Mouse (Mus musculus): ENCODE data around the gene Kcnb1. TPM values are rescaled to one million over a fixed set of nuclear protein-coding genes. Genes with fewer than 3 reads are reported as not detected.

The Kcnb1 gene
- polyA plus RNA-seq, 1 experiment from 2014 or later: 0.96 TPM

DNA sequence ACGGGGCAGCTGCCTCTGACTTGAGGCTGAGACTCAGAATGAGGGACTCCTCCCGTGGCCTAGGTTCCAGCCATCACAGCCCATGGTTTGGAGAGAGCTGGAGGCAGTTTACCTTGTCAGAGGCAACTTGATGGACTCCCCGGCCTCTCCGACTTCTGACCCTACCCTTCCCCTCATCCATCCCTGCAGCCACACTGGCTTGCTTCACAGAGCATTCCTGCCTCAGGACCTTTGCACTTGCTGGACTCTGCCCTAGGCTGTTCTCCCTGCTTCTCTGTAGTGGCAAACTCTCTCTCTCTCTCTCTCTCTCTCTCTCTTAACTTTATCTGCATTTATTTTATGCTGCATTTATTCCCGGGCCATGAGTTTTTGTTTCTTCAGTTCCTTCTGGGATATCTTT, 103.1 kb downstream of the Kcnb1 start:
- no peaks in the 10 kb centered on the region for H3K9me3 ChIP-seq (ENCODE audit: control insufficient read depth, low read length)
- H3K27ac ChIP-seq (ENCODE audit: low read depth, low read length): no peak overlapping the region
- no peak overlapping the region for H3K4me3 ChIP-seq (ENCODE audit: low read depth, low read length)
- peaks cover under 1% of the 10 kb centered on the region for H3K4me1 ChIP-seq (ENCODE audit: control insufficient read depth, insufficient read depth, low read length)
- no peaks in the 10 kb centered on the region for H3K36me3 ChIP-seq (ENCODE audit: control insufficient read depth, insufficient read depth, low read length)
- H3K4me2 ChIP-seq: no peak overlapping the region
- 95% methylated on average over 5 of the region's 5 CpGs for WGBS
- peak; percentile 54 for DNase-seq (ENCODE audit: low spot score, missing footprints)
- H3K27me3 ChIP-seq (ENCODE audit: control insufficient read depth, insufficient read depth, low read length): no peaks in the 10 kb centered on the region
- H3K9ac ChIP-seq (ENCODE audit: low read length): no peak overlapping the region
- ATAC-seq (ENCODE audit: low FRiP score): no peak

DNA sequence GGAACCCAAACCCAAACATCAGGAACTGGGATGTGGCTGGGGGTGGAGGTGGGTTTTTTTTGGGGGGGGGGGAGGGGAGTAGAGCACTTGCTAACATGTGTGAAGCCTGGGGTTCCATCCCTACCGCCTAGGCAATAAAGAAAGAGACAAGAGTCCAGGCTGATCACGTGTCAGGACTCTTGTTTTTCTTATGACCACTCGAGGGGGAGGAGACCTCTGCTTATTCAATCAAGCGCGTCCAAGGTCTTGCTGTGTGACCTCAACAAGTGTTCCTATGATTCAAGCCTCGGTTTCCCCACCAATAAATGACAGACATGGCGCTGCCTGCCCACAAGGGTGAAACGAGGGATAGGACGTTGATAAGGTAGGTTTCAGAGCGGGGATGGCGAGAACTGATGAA, 103.9 kb downstream of the Kcnb1 start:
- H3K9me3 ChIP-seq (ENCODE audit: control insufficient read depth, low read length): no peaks in the 10 kb centered on the region
- 76% methylated on average over 11 of the region's 11 CpGs for WGBS

DNA sequence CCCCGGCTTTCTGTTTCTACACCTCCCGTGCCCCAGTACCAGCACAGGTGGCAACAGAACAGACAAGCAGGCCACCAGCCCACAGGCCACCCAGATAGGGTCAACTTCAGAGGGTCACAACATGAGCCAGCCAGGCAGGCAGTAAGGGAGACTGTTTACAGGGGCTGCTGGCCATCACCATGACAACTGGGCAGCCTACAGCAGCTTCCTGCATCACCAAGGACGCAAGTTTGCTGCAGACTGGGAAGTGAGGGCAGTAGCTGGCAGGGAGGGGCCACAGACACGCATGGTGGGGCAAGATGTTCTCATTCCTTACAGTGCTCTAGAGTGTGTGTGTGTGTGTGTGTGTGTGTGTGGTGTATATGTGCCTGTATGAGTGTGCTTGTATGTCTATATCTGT, 108.3 kb downstream of the Kcnb1 start:
- H3K36me3 ChIP-seq (ENCODE audit: control insufficient read depth, insufficient read depth, low read length): no peaks in the 10 kb centered on the region
- ATAC-seq (ENCODE audit: low FRiP score) (peak; percentile 44; the same call in 1 of the 2 replicates), DNase-seq (ENCODE audit: low spot score, missing footprints) (peak; percentile 87)
- no peak overlapping the region for H3K4me3 ChIP-seq (ENCODE audit: low read depth, low read length)
- no peaks in the 10 kb centered on the region for H3K9me3 ChIP-seq (ENCODE audit: control insufficient read depth, low read length)
- H3K9ac ChIP-seq (ENCODE audit: low read length): no peak overlapping the region
- H3K4me2 ChIP-seq: no peak overlapping the region
- 33% methylated on average over 4 of the region's 4 CpGs for WGBS
- no peaks in the 10 kb centered on the region for H3K27me3 ChIP-seq (ENCODE audit: control insufficient read depth, insufficient read depth, low read length)
- H3K27ac ChIP-seq (ENCODE audit: low read depth, low read length): no peak overlapping the region
- peaks cover 12% of the 10 kb centered on the region for H3K4me1 ChIP-seq (ENCODE audit: control insufficient read depth, insufficient read depth, low read length)

More for the DNA sequence above, 103.9 kb downstream of the Kcnb1 start:
- no peaks in the 10 kb centered on the region for H3K27me3 ChIP-seq (ENCODE audit: control insufficient read depth, insufficient read depth, low read length)
- ATAC-seq (ENCODE audit: low FRiP score) (no peak), DNase-seq (ENCODE audit: low spot score, missing footprints) (peak; percentile 21)
- no peak overlapping the region for H3K4me3 ChIP-seq (ENCODE audit: low read depth, low read length)
- no peak overlapping the region for H3K9ac ChIP-seq (ENCODE audit: low read length)
- no peak overlapping the region for H3K4me2 ChIP-seq
- no peaks in the 10 kb centered on the region for H3K36me3 ChIP-seq (ENCODE audit: control insufficient read depth, insufficient read depth, low read length)
- peaks cover 4% of the 10 kb centered on the region for H3K4me1 ChIP-seq (ENCODE audit: control insufficient read depth, insufficient read depth, low read length)
- H3K27ac ChIP-seq (ENCODE audit: low read depth, low read length): no peak overlapping the region

DNA sequence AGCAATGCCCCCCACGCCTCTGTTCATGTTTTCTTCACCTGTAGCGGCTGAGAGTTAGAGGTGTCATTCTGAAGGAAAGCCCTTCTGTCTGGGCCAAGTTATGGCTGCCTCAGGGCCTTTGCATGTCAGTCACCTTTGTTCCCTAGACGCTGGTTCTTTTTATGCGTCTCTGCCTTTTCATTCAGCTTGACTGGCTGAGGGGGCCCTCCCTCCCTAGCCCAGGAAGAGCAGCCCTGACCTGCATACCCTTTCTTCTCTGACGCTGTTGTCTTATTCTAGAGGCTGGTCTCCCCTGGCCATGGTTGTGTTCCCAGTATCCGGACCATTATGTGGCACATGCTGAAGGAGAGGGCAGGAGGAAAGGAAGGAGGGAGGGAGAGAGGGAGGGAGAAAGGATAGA, 108.8 kb downstream of the Kcnb1 start:
- no peaks in the 10 kb centered on the region for H3K27me3 ChIP-seq (ENCODE audit: control insufficient read depth, insufficient read depth, low read length)
- ATAC-seq (ENCODE audit: low FRiP score) (no peak), DNase-seq (ENCODE audit: low spot score, missing footprints) (no peak)
- no peak overlapping the region for H3K4me2 ChIP-seq
- 53% methylated on average over 6 of the region's 6 CpGs for WGBS
- H3K4me3 ChIP-seq (ENCODE audit: low read depth, low read length): no peak overlapping the region
- H3K27ac ChIP-seq (ENCODE audit: low read depth, low read length): no peak overlapping the region
- peaks cover 12% of the 10 kb centered on the region for H3K4me1 ChIP-seq (ENCODE audit: control insufficient read depth, insufficient read depth, low read length)
- no peaks in the 10 kb centered on the region for H3K36me3 ChIP-seq (ENCODE audit: control insufficient read depth, insufficient read depth, low read length)
- H3K9me3 ChIP-seq (ENCODE audit: control insufficient read depth, low read length): no peaks in the 10 kb centered on the region
- H3K9ac ChIP-seq (ENCODE audit: low read length): no peak overlapping the region

DNA sequence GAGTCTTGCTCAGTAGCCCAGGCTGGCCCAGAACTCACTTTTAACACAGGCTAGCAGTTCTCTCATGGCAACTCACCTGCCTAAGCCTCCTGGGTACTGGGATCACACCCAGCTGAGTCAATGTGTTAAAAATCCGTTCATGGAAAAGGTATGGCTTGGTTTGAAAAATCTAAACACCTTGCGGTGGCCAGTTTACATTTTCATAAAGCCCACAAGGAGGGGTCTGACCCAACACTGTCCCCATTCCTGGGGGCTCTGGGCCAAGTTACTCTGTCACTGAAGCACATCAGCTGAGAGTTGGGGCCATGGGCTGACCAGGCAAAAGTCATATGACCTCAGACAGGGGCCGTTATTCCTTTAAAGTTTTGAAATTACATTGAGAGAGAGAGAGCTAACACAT, 109.6 kb downstream of the Kcnb1 start:
- DNase-seq (ENCODE audit: low spot score, missing footprints) (no peak), ATAC-seq (ENCODE audit: low FRiP score) (no peak)
- H3K9me3 ChIP-seq (ENCODE audit: control insufficient read depth, low read length): no peaks in the 10 kb centered on the region
- H3K9ac ChIP-seq (ENCODE audit: low read length): no peak overlapping the region
- no peaks in the 10 kb centered on the region for H3K27me3 ChIP-seq (ENCODE audit: control insufficient read depth, insufficient read depth, low read length)
- no peak overlapping the region for H3K4me3 ChIP-seq (ENCODE audit: low read depth, low read length)
- H3K27ac ChIP-seq (ENCODE audit: low read depth, low read length): no peak overlapping the region
- H3K4me1 ChIP-seq (ENCODE audit: control insufficient read depth, insufficient read depth, low read length): peaks cover 12% of the 10 kb centered on the region
- WGBS: 83% methylated on average over 3 of the region's 3 CpGs
- no peaks in the 10 kb centered on the region for H3K36me3 ChIP-seq (ENCODE audit: control insufficient read depth, insufficient read depth, low read length)
- no peak overlapping the region for H3K4me2 ChIP-seq

DNA sequence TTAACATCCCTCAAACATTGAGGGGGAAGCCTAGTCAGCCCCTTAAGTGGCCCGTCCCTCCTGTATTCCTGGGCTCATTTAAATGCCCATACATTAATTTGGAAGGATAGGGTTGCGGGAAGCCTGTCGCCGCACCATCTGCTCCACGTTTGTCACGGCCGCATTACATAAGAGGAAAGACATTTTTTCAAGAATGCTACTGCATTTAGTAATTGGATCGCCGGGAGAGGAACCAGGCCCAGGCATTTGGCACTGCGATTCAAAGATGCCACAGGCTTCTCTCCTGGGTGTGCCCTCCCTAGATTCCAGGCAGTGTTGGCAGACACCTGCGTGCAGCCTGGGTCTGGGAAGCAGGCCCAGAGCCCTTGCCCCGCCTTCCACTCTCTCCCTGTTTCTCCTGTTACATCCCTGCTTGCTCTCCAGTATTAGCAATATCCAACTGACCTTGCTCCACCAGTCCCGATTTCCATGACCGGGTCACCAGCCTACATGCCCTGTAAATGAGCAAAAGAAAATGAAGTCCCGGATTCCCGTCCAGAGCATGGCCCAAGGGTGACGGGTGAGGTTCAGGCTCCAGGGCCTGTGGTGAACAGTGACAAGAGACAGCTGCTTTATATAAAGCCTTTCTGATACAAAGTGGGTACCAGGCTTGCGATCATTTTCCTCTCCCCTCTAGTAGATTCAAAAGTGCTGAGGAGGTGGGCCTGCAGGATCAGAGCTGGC, 110.3 kb downstream of the Kcnb1 start:
- no peak overlapping the region for H3K4me3 ChIP-seq (ENCODE audit: low read depth, low read length)
- H3K27me3 ChIP-seq (ENCODE audit: control insufficient read depth, insufficient read depth, low read length): no peaks in the 10 kb centered on the region
- H3K4me1 ChIP-seq (ENCODE audit: control insufficient read depth, insufficient read depth, low read length): peaks cover 12% of the 10 kb centered on the region
- DNase-seq (ENCODE audit: low spot score, missing footprints) (no peak), ATAC-seq (ENCODE audit: low FRiP score) (peak; percentile 38; the same call in 1 of the 2 replicates)
- no peaks in the 10 kb centered on the region for H3K36me3 ChIP-seq (ENCODE audit: control insufficient read depth, insufficient read depth, low read length)
- H3K9ac ChIP-seq (ENCODE audit: low read length): no peak overlapping the region
- no peak overlapping the region for H3K27ac ChIP-seq (ENCODE audit: low read depth, low read length)
- WGBS: 63% methylated on average over 18 of the region's 18 CpGs
- H3K9me3 ChIP-seq (ENCODE audit: control insufficient read depth, low read length): no peaks in the 10 kb centered on the region
- H3K4me2 ChIP-seq: no peak overlapping the region

DNA sequence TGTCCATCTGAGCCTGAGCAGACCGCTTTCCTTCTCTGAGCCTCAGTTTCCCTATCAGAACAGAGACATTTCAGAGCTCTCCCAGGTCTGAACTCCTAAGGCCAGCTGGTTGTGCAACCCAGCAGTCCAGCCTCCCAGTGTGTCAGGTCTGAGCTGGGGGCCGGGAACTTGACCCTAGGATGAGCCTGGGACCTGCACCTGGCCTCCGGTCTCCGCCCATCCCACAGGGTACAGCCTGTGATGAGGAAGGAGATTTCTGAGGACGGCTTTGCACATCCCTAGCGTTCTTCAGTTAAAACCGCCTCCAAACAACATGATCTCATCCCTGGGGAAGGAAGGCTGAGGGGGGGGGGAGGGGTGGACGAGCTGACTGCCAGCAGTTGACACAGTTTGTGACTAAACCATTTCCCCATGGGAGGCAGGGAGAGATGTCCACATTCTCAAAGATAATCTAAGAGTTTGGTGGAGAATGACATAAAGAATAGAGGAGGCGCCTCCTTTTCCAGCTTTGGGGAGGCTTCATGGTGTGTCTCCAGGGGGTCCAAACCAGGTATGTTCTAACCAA, 110.9 kb downstream of the Kcnb1 start:
- no peak overlapping the region for H3K9ac ChIP-seq (ENCODE audit: low read length)

DNA sequence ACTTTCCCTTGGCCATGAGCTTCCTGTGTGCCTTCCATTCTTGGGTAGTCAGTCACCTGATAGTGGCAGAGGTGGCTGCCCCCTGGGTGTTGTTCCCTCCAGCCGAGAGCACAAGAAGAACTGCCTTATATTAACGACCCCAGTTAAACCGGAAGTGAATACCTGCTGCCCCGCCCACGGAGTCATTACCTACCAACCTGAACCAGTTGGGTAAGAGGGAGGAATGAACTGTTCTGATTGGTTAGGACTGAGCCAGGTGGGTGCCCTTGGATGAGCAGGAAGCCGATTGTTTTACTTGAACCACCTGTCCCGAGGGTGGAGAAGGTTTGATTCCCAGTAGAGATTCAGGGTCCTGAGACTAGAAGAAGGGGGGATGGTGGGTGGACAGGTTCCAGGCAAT, 111.5 kb downstream of the Kcnb1 start:
- Histone ChIP-seq H3K4me3 (ENCODE audit: low read depth, low read length) (no peak overlapping the region), H3K27me3 (ENCODE audit: control insufficient read depth, insufficient read depth, low read length) (no peaks in the 10 kb centered on the region), H3K36me3 (ENCODE audit: control insufficient read depth, insufficient read depth, low read length) (no peaks in the 10 kb centered on the region), H3K9ac (ENCODE audit: low read length) (no peak overlapping the region), H3K4me1 (ENCODE audit: control insufficient read depth, insufficient read depth, low read length) (peaks cover 12% of the 10 kb centered on the region), H3K4me2 (no peak overlapping the region), H3K9me3 (ENCODE audit: control insufficient read depth, low read length) (no peaks in the 10 kb centered on the region), H3K27ac (ENCODE audit: low read depth, low read length) (no peak overlapping the region)
- ATAC-seq (ENCODE audit: low FRiP score) (no peak), DNase-seq (ENCODE audit: low spot score, missing footprints) (peak; percentile 41)
- WGBS: 54% methylated on average over 7 of the region's 7 CpGs

More for the DNA sequence above, 110.9 kb downstream of the Kcnb1 start:
- H3K9me3 ChIP-seq (ENCODE audit: control insufficient read depth, low read length): no peaks in the 10 kb centered on the region
- DNase-seq (ENCODE audit: low spot score, missing footprints): peak; percentile 75
- peaks cover 12% of the 10 kb centered on the region for H3K4me1 ChIP-seq (ENCODE audit: control insufficient read depth, insufficient read depth, low read length)
- H3K4me3 ChIP-seq (ENCODE audit: low read depth, low read length): no peak overlapping the region
- no peaks in the 10 kb centered on the region for H3K27me3 ChIP-seq (ENCODE audit: control insufficient read depth, insufficient read depth, low read length)
- no peaks in the 10 kb centered on the region for H3K36me3 ChIP-seq (ENCODE audit: control insufficient read depth, insufficient read depth, low read length)
- no peak; the same call in 1 of the 2 replicates for ATAC-seq (ENCODE audit: low FRiP score)
- no peak overlapping the region for H3K27ac ChIP-seq (ENCODE audit: low read depth, low read length)
- H3K4me2 ChIP-seq: no peak overlapping the region
- 49% methylated on average over 9 of the region's 9 CpGs for WGBS

DNA sequence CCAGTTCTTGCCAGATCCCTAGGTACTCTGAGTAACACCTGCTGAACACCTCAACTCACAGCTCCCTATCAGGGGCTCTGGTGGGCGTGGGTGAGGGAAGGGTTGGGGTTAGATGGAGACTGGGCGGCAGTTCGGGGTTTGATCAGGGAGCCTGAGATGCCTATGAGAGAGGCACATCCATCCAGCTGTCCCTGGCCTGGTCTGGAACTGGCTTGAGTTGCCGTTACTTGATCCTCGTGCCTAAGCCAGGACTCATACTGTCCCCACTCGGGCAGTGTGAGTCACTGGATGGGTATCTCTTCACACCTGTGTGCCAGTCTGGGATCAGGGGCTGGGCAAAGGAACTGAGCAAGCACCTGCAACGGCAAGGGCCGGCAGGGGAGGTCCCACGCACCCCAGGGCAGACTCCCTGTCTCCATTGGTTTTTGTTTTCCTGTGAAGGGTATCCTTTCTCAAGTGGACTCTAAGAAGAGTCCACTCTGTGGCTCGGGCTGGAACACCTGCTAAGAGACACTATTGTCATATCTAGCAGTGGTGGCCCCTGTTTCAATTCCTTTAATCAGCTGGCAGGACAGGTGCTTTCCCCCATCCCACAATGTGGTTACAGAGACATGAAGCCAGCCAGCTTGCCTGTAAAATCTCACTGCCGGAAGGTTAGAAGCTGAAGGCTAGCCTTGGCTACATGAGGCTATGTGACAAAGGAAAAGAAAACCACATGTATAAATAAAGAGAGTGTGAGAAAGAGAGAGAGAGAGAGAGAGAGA, 112.6 kb downstream of the Kcnb1 start:
- Histone ChIP-seq H3K27ac (ENCODE audit: low read depth, low read length) (no peak overlapping the region), H3K4me1 (ENCODE audit: control insufficient read depth, insufficient read depth, low read length) (peaks cover 12% of the 10 kb centered on the region), H3K27me3 (ENCODE audit: control insufficient read depth, insufficient read depth, low read length) (no peaks in the 10 kb centered on the region), H3K4me3 (ENCODE audit: low read depth, low read length) (no peak overlapping the region), H3K9me3 (ENCODE audit: control insufficient read depth, low read length) (no peaks in the 10 kb centered on the region), H3K9ac (ENCODE audit: low read length) (no peak overlapping the region), H3K36me3 (ENCODE audit: control insufficient read depth, insufficient read depth, low read length) (no peaks in the 10 kb centered on the region), H3K4me2 (no peak overlapping the region)
- WGBS: 88% methylated on average over 11 of the region's 11 CpGs
- peak; percentile 53 for DNase-seq (ENCODE audit: low spot score, missing footprints)
- no peak for ATAC-seq (ENCODE audit: low FRiP score)

Measured in midbrain, embryonic 11.5 days (tissue).